Mouse (Mus musculus) liver, embryonic 16.5 days (tissue): ENCODE data around the gene Rab22a. TPM values are rescaled to one million over a fixed set of nuclear protein-coding genes. Genes with fewer than 3 reads are reported as not detected.
A peak's percentile ranks its signal among the peaks of the same experiment; 100 is the strongest.

Experiments used
- ATAC-seq: fragments of 200-750 bp; cut with Nextera tagmentation; 2 replicates; pipeline ENCODE4 v1.8.0; 2017; ENCODE audit warnings: low read depth, mild to moderate bottlenecking, moderate number of reproducible peaks, moderate library complexity
- H3K27ac ChIP-seq: fragments of 300-500 bp; sonication (generic); 2 replicates; pipeline ENCODE4 v1.5.1; 2014; ENCODE audit warnings: mild to moderate bottlenecking, low read length
- H3K27me3 ChIP-seq: fragments of 300-500 bp; sonication (generic); 2 replicates; pipeline ENCODE4 v1.6.1; 2014; ENCODE audit warnings: low read depth, low read length, mixed read lengths; ENCODE audit not compliant: control insufficient read depth, insufficient read depth
- H3K36me3 ChIP-seq: fragments of 300-500 bp; sonication (generic); 2 replicates; pipeline ENCODE4 v1.6.1; 2014; ENCODE audit warnings: mild to moderate bottlenecking; ENCODE audit not compliant: control insufficient read depth, insufficient read depth
- H3K4me1 ChIP-seq: fragments of 300-500 bp; sonication (generic); 2 replicates; pipeline ENCODE4 v1.6.1; 2014; ENCODE audit warnings: low read depth, low read length, mixed read lengths; ENCODE audit not compliant: control insufficient read depth
- H3K4me2 ChIP-seq: fragments of 300-500 bp; sonication (generic); 2 replicates; pipeline ENCODE4 v1.6.1; 2014; ENCODE audit warnings: low read depth, low read length, mixed read lengths
- H3K4me3 ChIP-seq: fragments of 300-500 bp; sonication (generic); 2 replicates; pipeline ENCODE4 v1.5.1; 2014; ENCODE audit warnings: low read depth, mild to moderate bottlenecking, low read length
- H3K9ac ChIP-seq: fragments of 300-500 bp; sonication (generic); 2 replicates; pipeline ENCODE4 v1.6.1; 2014; ENCODE audit warnings: low read depth, low read length
- H3K9me3 ChIP-seq: fragments of 300-500 bp; sonication (generic); replicated peaks from 2 replicates; pipeline ENCODE4 v1.6.1; 2016; ENCODE audit warnings: low read length; ENCODE audit not compliant: control insufficient read depth
- WGBS: fragments of 180-500 bp; shearing (Covaris S2); extraction: QIAGEN DNeasy Blood & Tissue Kit; methylation state at CpG from one replicate; pipeline ENCODE4 v1.1.7; 2014; ENCODE audit not compliant: insufficient replicate concordance; 5-methylcytosine and 5-hydroxymethylcytosine counted together
- polyA plus RNA-seq: library from polyadenylated mRNA; unstranded; fragments of >200 nt; fragmentation: Nextera tagmentation; extraction: Ambion mirVana; gene quantifications from 2 replicates; pipeline ENCODE4 v1.2.1, GENCODE M21; 2015

Rab22a gene
- polyA plus RNA-seq, 1 experiment from 2014 or later = 13.9 TPM

GRCm38 (mm10) chr2:173682773-173683172, 23.2 kb downstream of the Rab22a start:
- no peaks in the 10 kb centered on the region for H3K36me3 ChIP-seq
- WGBS = 57% methylated on average over 10 of the region's 10 CpGs
- no peaks in the 10 kb centered on the region for H3K9me3 ChIP-seq
- H3K4me2 ChIP-seq = no peak overlapping the region
- no peaks in the 10 kb centered on the region for H3K27me3 ChIP-seq
- ATAC-seq = peak; percentile 74
- no peak overlapping the region for H3K27ac ChIP-seq
- H3K9ac ChIP-seq = no peak overlapping the region
- H3K4me3 ChIP-seq = no peak overlapping the region
- H3K4me1 ChIP-seq = peaks cover 5% of the 10 kb centered on the region

GRCm38 (mm10) chr2:173685781-173686361, 26.3 kb downstream of the Rab22a start:
- peaks cover 2% of the 10 kb centered on the region for H3K4me1 ChIP-seq
- H3K36me3 ChIP-seq = peaks cover 8% of the 10 kb centered on the region
- H3K27me3 ChIP-seq = no peaks in the 10 kb centered on the region
- H3K4me3 ChIP-seq = no peak overlapping the region
- no peaks in the 10 kb centered on the region for H3K9me3 ChIP-seq
- ATAC-seq = no peak
- no peak overlapping the region for H3K27ac ChIP-seq
- no peak overlapping the region for H3K4me2 ChIP-seq
- no peak overlapping the region for H3K9ac ChIP-seq
- WGBS = 46% methylated on average over 3 of the region's 3 CpGs

- Histone ChIP-seq H3K36me3 (peaks cover 8% of the 10 kb centered on the region), H3K27me3 (no peaks in the 10 kb centered on the region), H3K4me1 (no peaks in the 10 kb centered on the region; the same call in none of the 2 replicates), H3K9ac (no peak overlapping the region), H3K27ac (no peak overlapping the region), H3K9me3 (no peaks in the 10 kb centered on the region), H3K4me2 (no peak overlapping the region), H3K4me3 (no peak overlapping the region)
- no peak for ATAC-seq
- WGBS = 85% methylated on average over 5 of the region's 5 CpGs
Measured at GRCm38 (mm10) chr2:173687363-173687762, 27.8 kb downstream of the Rab22a start.

- Histone ChIP-seq H3K27ac (no peak overlapping the region), H3K36me3 (peaks cover 8% of the 10 kb centered on the region), H3K4me2 (no peak overlapping the region), H3K9me3 (no peaks in the 10 kb centered on the region), H3K4me1 (no peaks in the 10 kb centered on the region; the same call in 1 of the 2 replicates), H3K27me3 (no peaks in the 10 kb centered on the region), H3K4me3 (no peak overlapping the region), H3K9ac (no peak overlapping the region)
- no peak for ATAC-seq
Measured at GRCm38 (mm10) chr2:173689835-173690234, 30.3 kb downstream of the Rab22a start.

- Histone ChIP-seq H3K9me3 (no peaks in the 10 kb centered on the region), H3K4me2 (no peak overlapping the region), H3K36me3 (peaks cover 10% of the 10 kb centered on the region), H3K4me1 (no peaks in the 10 kb centered on the region; the same call in 1 of the 2 replicates), H3K27me3 (no peaks in the 10 kb centered on the region), H3K27ac (no peak overlapping the region), H3K4me3 (no peak overlapping the region), H3K9ac (no peak overlapping the region)
- 81% methylated on average over 6 of the region's 6 CpGs for WGBS
- ATAC-seq = no peak
Measured at GRCm38 (mm10) chr2:173691748-173692147, 32.2 kb downstream of the Rab22a start.

- Histone ChIP-seq H3K4me2 (no peak overlapping the region), H3K4me1 (no peaks in the 10 kb centered on the region), H3K27me3 (no peaks in the 10 kb centered on the region), H3K9me3 (no peaks in the 10 kb centered on the region), H3K4me3 (no peak overlapping the region), H3K36me3 (peaks cover 11% of the 10 kb centered on the region), H3K9ac (no peak overlapping the region), H3K27ac (no peak overlapping the region)
- WGBS = 74% methylated on average over 2 of the region's 2 CpGs
- no peak for ATAC-seq
Measured at GRCm38 (mm10) chr2:173692693-173693092, 33.1 kb downstream of the Rab22a start.

GRCm38 (mm10) chr2:173698850-173699249, 39.3 kb downstream of the Rab22a start:
- 71% methylated on average over 3 of the region's 3 CpGs for WGBS
- Histone ChIP-seq H3K4me1 (no peaks in the 10 kb centered on the region), H3K27ac (no peak overlapping the region), H3K27me3 (no peaks in the 10 kb centered on the region), H3K4me2 (no peak overlapping the region), H3K9ac (no peak overlapping the region), H3K4me3 (no peak overlapping the region), H3K36me3 (peaks cover 8% of the 10 kb centered on the region), H3K9me3 (no peaks in the 10 kb centered on the region)
- ATAC-seq = no peak

- Histone ChIP-seq H3K9me3 (no peaks in the 10 kb centered on the region), H3K27ac (no peak overlapping the region), H3K27me3 (no peaks in the 10 kb centered on the region), H3K4me2 (no peak overlapping the region), H3K4me3 (no peak overlapping the region), H3K4me1 (no peaks in the 10 kb centered on the region), H3K9ac (no peak overlapping the region), H3K36me3 (peaks cover 8% of the 10 kb centered on the region)
- no peak for ATAC-seq
- WGBS = 80% methylated on average over 16 of the region's 16 CpGs
Measured at GRCm38 (mm10) chr2:173702096-173702866, 42.7 kb downstream of the Rab22a start.

GRCm38 (mm10) chr2:173702867-173703237, 43.3 kb downstream of the Rab22a start:
- ATAC-seq = no peak
- no peaks in the 10 kb centered on the region for H3K9me3 ChIP-seq
- WGBS = 78% methylated on average over 12 of the region's 12 CpGs
- H3K27ac ChIP-seq = no peak overlapping the region; the same call in 1 of the 2 replicates
- no peaks in the 10 kb centered on the region for H3K27me3 ChIP-seq
- H3K4me2 ChIP-seq = no peak overlapping the region
- no peak overlapping the region for H3K9ac ChIP-seq
- no peaks in the 10 kb centered on the region for H3K4me1 ChIP-seq
- peaks cover 8% of the 10 kb centered on the region for H3K36me3 ChIP-seq
- H3K4me3 ChIP-seq = no peak overlapping the region
